Mouse (Mus musculus): ENCODE data around the gene Cacna2d3. TPM values are rescaled to one million over a fixed set of nuclear protein-coding genes. Genes with fewer than 3 reads are reported as not detected.

Gene Cacna2d3
- total RNA-seq, 2 experiments from 2014 or later, result 3.0 TPM

DNA sequence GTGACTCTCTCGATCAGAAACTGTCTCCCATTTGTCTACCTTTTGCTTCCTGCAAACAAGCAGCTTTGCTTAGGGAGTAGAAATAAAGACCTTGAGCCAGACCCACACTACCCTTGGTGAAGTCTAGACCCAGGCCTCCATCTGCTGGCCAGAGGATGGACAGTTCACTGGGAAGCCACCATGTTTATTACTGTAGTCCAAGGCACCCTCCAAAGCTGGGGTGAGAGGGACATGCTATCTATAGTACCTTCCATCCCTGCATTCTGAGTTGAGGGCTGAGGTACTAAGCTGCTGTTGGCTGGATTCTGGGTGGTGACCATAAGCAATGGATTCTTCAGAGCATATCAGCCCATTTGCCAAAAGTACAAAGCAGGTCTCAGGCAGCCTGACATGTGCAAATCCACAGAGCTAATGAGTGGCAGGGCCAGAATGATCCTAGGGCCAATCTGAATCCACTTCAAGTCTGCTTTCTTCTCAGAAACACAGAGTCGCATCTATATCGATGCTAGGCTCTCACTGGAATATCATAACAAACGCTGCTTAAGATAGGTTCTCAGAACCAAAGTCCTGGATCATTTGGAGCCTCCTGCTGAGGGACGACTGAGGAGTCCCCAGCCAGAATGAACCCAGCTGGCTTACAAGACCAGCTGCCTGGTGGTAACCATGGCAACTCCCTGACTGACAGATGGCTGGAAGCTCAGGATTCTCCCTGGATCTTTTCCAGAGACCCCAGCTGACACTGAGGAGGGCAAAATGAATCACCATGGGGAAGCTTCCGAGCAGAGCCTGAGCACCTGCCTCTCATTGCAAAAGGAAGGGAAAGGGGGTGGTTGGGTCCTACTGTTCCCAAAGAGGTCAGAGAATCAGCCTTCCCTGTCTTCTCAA lies 763.3 kb downstream of the Cacna2d3 start:
- DNase-seq (ENCODE audit: low spot score in 2 of 2), result no peak

DNA sequence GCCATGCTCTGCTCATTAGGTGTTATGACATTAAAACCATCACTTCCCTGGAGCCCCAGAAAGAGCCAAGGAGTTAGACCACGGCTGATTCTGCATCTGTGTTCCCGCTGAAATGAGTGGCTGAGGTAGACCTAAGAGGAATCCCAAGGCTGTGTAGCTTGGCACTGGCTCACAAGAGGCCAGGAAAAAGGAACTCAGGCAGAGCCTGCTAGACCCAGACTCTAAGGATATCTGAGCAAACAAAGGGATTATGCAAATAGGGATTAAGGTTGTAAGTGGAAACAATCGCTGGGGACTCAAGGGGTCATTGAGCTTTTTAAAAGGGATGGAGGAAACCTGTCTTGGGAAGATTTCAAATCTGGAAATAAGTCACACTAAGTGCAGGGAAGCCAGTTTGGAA lies 766.5 kb downstream of the Cacna2d3 start:
- DNase-seq (ENCODE audit: low spot score in 2 of 2), result no peak

DNA sequence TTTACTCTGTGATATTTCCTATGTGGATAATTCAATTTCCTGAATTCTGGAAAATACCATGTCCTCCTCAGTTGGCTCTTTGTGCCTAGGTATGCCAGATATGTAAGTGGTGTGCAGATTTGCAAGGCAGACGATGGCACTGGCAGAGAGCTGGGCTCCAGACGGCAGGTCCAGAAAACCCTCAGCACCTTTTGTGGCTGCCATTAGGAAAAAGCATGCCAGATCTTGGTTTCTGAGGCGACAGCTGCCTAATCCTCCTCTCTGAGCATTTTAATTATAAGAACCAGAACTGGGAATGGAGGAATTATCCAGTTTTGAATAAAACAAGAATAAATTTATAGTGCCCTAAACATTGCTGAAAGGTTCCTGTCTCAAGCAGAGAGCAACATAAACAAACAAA lies 767.1 kb downstream of the Cacna2d3 start:
- no peak for DNase-seq (ENCODE audit: low spot score in 2 of 2)

DNA sequence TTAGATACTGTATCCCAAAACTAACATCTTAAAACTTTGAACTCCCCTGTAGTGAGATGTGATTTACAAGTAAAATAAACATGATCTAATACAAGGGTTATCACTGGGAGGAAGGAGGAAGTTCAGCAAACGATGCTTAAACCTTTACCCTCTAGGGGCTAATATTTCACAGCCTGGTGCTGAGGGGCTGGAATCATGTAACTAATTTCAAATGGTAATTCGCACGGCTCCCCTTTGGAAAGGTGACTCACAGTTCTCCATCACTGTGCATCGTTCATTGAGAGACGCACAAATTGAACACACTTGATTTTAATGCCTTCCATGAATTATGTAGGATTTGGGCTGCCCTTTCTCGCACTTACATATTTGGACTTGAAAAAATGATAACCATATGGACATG lies 767.6 kb downstream of the Cacna2d3 start:
- no peak for DNase-seq (ENCODE audit: low spot score in 2 of 2)

DNA sequence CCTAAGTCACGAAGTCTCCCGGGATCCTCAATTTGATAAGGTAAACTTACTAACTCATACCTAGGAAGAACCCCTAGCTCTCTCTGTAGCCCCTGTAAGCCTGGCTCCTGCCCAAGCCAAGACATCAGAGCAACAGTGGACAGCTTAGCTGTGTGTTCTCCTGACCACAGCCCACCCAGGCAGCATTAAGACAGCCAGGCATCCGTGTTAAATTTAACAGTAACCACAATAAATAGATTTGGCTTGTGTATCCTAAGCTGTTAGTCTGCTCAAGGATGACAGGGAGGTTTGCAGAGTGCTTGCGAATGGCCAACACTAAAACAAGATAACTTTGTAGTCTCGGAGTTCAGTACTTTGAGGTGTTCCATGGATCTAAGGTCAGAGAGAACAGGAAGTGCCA lies 768.3 kb downstream of the Cacna2d3 start:
- DNase-seq (ENCODE audit: low spot score in 2 of 2), result no peak

DNA sequence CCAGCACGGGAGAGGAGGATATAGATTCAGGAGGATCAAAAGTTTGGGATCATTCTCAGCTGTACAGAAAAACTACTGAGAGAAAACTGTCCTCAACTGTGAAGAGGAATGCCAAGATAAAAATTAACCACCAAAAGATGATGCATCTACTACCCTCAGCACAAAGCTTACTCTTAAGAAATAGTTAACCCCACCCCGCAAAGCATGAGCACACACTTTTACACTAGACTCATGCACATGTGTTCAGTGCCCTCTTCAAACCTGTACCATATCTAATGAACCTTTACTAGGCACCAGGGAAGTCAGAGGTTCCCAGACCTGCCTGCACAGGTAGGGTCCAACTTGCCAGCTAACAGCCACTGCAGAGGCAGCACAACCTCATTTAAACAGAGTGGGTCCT lies 771.2 kb downstream of the Cacna2d3 start:
- DNase-seq (ENCODE audit: low spot score in 2 of 2), result no peak

DNA sequence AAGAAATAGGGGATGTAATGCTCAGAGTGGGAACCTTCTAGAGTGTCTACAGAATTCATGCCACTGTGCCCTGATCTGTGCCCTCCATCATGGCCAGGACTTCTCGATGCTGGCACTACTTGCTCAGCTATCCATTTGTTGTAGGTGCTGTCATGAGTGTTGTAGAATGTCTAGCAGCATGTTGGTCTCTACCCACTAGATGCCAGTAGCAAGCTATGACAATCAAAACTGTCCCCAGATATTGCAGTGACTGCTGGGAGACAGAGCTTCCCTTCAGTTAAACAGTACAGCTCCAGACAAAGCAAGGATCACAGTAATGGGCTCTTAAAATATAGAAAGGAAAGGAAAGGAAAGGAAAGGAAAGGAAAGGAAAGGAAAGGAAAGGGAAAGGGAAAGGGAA lies 771.9 kb downstream of the Cacna2d3 start:
- no peak for DNase-seq (ENCODE audit: low spot score in 2 of 2)

DNA sequence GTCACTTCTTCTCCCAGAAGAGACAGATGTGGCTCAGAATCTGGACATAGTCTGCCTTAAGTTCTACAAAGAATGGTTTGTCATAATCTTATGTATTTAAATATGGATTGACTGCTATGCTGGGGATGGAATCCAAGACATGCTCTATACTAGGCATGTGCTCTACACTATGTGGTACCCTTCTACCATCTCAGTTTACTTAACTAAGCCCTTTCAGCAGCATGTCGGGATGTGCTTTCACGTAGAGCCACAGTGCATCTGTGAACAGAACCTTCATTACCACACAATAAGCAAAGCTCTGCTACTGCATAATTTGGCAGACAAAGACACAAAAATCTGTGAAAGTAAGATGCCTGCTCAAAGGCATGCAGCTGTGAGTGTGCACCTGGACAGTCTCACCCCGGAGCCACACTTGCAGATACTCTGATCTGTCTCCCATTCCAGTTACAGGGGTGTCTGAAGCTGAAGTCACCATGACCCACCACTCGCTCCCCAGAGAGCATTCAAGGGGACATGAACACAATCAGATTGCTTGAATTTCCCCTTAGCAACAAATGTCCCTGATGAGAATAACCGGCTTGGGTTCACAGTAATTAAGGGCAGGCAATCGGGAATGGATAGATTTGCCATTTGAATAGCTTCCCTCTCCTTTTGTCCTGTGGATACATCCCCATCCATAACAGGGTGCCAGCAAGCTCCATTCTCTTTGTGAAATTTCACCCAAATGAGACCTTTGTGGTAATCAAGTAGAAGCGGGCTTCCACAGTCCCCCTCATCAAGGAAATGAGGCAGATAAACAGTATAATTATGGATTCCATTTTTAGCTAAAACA lies 773.4 kb downstream of the Cacna2d3 start:
- DNase-seq (ENCODE audit: low spot score in 2 of 2), result no peak

DNA sequence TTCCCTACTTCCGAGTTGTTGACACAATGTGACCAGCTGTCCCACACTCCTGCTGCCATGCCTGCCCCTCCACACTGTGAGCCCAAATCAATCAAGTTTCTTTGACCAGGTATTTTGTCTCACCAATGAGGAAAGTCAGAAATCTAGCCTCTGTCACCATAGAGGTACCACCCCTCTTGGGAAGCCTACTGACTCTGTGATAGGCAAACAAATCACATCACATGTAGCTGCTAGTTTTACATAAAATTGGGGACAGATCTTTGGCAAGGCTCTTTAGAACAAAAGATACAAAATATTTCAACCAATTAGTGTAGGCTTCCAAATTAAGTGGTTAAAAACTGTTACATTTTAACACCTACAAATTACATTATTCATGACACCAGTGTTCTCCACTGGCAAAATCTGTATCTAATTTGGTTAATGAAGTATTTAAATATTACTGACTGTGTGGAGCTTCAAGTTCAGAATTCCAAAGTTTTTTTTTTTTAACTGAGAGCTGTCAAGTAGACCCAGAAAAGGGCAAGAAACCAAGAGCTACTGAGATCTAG lies 788.8 kb downstream of the Cacna2d3 start:
- no peak for DNase-seq (ENCODE audit: low spot score in 2 of 2)

DNA sequence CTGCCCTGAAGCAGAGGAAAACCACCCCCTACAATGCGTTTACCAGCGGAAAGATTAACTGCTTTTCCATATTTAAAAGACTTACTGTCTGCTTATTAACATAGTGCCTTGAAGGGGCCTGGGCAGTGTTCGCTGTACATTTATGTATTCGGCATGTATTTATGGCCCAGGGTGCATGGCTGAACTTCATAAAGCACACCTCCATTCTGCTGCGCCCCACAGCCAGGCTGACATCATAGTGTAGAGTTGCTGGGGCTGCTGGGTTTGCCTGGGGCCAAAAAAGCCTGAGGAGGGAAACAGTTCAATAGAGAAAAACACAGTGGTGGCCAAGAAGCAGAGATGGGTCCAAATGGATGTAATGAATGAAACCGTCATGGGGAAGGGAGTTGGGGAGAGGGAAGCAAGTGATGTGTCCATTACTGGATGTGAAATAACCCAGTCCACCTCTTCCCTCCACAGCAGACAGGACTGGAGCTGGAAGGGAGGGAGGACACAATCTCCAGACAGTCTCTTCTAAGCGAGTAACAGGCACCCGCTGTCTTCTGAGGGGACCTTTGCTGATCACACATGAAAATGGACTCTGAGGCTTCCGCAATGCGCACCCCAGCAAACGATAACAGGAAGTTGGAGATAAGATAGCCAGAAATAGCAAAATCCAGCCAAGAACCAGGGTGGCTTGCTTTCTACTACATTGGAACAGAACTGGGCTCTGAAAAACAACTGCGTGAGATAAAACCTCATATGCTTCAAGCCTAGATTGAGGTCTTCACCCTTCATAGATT lies 798.3 kb downstream of the Cacna2d3 start:
- no peak for DNase-seq (ENCODE audit: low spot score in 2 of 2)

DNA sequence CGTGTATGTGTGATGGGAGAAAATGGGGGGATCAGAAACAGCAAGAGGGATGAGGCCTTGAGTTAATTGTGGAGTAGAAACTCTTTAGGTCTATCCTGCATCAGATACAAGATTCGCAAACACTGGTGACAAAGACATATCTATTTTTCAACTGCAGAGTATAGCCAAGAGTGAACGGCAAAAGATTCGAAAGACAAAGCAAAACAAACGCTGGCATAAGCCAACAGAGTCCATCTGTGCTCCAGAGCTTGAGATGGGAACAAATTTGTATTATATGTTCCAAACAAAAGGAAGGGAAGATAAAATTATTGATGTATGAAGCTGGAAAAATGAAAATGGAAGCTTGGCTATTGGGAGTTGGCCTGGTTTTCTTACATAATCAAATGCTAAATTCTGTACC lies 802.8 kb downstream of the Cacna2d3 start:
- no peak for DNase-seq (ENCODE audit: low spot score in 2 of 2)

DNA sequence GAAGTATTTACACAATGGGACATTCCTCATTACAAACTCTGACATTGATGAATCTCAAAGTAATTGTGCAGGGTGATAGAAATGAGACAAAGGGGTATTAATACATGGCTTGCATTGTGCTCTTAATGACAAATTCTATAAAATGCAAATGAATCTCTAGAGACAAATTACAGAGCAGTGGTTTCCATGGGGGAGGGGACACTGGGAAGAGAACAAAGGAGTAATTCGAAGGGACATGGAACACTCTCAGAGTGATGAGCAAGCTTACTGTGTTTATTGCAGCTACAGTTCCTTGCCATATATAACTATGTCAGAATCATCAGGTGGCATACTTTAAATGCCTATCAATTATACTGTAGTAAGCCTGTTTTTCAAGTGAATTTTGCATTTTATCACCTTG lies 806.7 kb downstream of the Cacna2d3 start:
- DNase-seq (ENCODE audit: low spot score in 2 of 2), result no peak

DNA sequence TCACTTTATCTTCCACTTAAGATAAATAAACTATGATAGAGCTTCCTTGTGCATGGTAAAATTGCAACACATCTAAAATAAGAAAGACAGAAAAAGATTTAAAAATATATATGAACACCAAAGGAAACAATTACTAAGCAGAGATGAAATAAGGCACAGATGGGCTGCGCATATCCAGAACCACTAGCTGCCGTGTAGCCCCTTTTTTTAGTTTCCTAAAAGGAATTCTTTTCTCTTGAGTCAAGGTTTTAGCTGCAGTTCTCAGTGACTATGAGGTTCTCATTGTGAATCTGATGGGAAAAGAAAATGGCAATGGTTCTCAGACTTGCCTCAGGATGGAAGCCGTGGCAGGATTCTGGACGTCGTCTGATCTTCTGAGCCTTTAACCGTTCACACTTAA lies 814.0 kb downstream of the Cacna2d3 start:
- no peak for DNase-seq (ENCODE audit: low spot score in 2 of 2)

DNA sequence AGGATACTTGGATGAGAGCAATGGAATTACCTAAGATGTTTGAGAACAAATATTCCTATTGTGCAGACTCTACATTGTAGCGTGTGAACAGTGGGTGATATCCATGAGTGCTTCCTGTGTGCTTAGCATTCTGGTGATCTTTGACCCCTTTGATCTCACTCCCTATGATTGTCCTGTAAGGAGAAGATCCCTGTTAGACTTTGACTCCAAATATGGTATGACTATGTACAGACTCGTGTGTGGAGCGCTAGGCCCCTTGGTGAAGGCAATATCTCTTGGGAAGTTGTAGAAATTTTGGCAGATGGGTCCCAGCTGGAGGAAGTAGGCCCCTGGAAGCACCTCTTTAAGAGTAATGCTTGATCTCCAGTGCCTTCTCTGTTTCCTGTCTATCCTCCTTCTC lies 829.1 kb downstream of the Cacna2d3 start:
- no peak for DNase-seq (ENCODE audit: low spot score in 2 of 2)

DNA sequence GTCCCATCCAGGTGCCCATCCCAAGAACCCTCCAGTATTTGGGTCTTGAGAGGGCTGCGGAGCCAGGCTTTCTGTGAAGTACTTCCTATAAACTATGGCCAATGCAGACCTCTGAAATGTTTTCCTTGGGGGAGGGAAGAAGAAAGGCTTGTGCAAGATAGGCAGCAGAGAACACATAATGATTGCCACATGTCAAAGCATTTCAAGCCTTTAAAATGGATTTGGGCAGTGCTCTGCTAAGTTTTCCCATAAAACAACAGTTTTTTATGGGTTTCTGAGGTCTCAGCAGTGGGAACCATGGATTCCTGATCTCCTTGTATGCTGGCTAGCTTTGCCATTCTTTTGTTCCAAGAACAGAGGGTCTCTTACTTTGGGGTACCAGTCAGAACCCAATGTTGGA lies 834.3 kb downstream of the Cacna2d3 start:
- DNase-seq (ENCODE audit: low spot score in 2 of 2), result no peak

DNA sequence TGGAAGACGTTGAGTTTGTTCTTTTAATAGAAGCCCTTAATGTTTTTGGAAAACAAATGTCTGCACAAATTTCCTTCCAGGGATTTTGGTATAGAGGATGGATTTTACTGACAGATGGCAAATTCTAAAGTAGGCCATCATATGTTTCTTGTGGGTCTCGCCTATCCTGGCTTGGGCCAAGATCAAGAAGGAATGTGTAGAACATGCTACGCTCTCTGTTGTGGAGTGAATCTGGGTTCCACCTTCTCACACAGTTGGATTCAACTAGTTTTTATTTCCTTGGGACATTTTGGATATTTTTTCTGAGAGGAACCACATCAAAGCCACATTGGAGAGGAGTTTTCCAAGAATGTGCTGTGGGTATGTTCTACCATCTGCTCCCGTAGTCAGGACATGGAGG lies 835.0 kb downstream of the Cacna2d3 start:
- no peak for DNase-seq (ENCODE audit: low spot score in 2 of 2)

DNA sequence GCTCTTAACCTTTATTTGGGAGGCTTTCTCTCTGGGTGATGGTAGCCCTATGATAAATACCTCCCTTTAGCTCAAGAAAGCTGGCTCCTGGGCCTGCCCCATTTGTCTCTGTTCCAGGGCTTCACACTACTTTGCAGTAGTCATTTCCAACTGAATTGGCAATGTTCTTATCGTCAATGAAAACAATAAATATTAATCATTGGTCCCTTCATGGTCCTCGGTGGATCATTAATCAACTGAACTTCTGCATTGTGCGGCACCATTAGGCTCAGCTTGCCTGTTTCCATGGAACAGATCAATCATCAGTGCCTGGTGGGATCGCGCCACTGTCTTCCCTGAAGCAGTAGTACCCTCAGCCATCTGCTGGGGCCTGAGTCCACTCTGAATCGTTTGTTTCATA lies 850.7 kb downstream of the Cacna2d3 start:
- DNase-seq (ENCODE audit: low spot score in 2 of 2), result no peak

DNA sequence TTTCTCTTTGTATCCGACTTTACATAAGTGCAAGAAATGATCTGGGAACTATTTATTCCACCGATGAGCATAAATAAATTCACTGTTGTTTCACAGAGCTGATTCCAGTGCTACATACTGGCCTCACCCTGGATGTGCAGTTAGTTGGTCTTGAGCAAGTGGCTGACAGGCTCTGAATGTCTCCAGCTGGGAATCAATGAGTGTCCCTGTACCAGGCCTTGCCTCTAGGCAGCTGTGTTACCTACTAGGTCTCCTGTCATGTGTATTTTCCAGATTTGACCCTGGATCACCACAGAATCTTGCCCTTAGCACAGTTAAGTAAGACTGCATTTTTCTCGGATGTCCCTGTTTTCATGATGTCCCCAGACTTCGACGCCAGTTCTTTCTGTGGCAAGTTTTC lies 851.3 kb downstream of the Cacna2d3 start:
- no peak for DNase-seq (ENCODE audit: low spot score in 2 of 2)

DNA sequence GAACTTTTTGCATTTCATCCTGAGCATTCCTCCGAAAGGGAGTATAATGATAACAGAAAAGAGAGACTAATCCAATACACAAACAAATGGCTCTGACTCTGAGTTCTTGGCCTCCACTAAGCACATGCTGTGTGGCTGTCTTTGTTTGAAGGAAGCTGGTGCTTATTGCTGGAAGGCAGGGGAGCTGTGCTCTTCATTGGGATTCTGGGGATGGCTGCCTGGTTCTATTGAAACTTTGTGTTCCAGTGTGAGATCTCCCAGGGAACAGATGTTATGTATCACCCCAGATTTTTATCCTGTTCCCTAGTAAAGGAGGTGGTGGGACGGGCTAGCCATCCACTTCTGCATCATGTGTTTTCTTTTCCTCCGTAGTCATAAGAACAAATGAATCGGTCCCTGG lies 856.7 kb downstream of the Cacna2d3 start:
- no peak for DNase-seq (ENCODE audit: low spot score in 2 of 2)

DNA sequence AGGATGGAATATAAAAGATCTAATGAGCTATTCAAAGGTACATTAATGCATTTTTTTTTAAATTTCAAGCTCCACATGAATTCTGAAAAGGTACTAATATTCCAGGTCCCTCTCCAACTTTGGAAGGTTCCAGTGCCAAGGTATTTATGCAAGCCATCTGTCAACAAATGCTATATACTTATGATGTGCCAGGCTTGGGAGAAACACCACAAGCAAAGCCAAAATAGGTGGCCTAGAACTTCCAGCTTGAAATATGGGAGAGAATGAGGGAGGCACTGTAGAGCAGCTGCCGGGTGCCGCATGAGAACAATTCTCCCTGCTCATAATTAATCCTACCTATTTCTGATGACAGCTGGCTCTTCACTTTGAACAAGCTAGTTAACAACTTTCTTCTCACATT lies 860.5 kb downstream of the Cacna2d3 start:
- DNase-seq (ENCODE audit: low spot score in 2 of 2), result no peak

Measured in adrenal gland, postnatal 4 days (tissue).